Mouse (Mus musculus): ENCODE results near the gene Pkhd1. TPM values are rescaled to one million over a fixed set of nuclear protein-coding genes. Genes with fewer than 3 reads are reported as not detected.

Gene Pkhd1
- polyA plus RNA-seq, 1 experiment = not detected

GRCm38 (mm10) chr1:20058245-20058644 is 559.6 kb downstream of the Pkhd1 start:
- H3K27me3 ChIP-seq (ENCODE audit: control insufficient read depth, insufficient read depth, low read length, poor library complexity, severe bottlenecking) = no peaks in the 10 kb centered on the region
- no peaks in the 10 kb centered on the region for H3K9me3 ChIP-seq (replicated peaks; ENCODE audit: control insufficient read depth, insufficient read depth, low read length, poor library complexity, severe bottlenecking)
- H3K4me1 ChIP-seq (ENCODE audit: control insufficient read depth, insufficient read depth, low read length) = no peaks in the 10 kb centered on the region
- H3K9ac ChIP-seq (ENCODE audit: low read depth, poor library complexity, severe bottlenecking) = no peak overlapping the region
- no peak for TF ChIP-seq EP300 (IDR thresholded peaks at IDR 0.05; ENCODE audit: insufficient read depth, low read depth, low read length)
- TF ChIP-seq CTCF (IDR thresholded peaks at IDR 0.05; ENCODE audit: low read depth, low read length) = no peak
- no peak for TF ChIP-seq POLR2A (IDR thresholded peaks at IDR 0.05; ENCODE audit: insufficient read depth, low read length)
- H3K36me3 ChIP-seq (ENCODE audit: control insufficient read depth, insufficient read depth, low read length, poor library complexity, severe bottlenecking) = no peaks in the 10 kb centered on the region
- H3K27ac ChIP-seq (ENCODE audit: insufficient read depth, low read length) = no peak overlapping the region
- H3K4me3 ChIP-seq (ENCODE audit: low read depth, low read length) = no peak overlapping the region

- no peak for TF ChIP-seq POLR2A (IDR thresholded peaks at IDR 0.05; ENCODE audit: insufficient read depth, low read length)
- H3K9ac ChIP-seq (ENCODE audit: low read depth, poor library complexity, severe bottlenecking) = no peak overlapping the region
- H3K4me3 ChIP-seq (ENCODE audit: low read depth, low read length) = no peak overlapping the region
- H3K36me3 ChIP-seq (ENCODE audit: control insufficient read depth, insufficient read depth, low read length, poor library complexity, severe bottlenecking) = no peaks in the 10 kb centered on the region
- H3K4me1 ChIP-seq (ENCODE audit: control insufficient read depth, insufficient read depth, low read length) = no peaks in the 10 kb centered on the region
- no peaks in the 10 kb centered on the region for H3K27me3 ChIP-seq (ENCODE audit: control insufficient read depth, insufficient read depth, low read length, poor library complexity, severe bottlenecking)
- no peak overlapping the region for H3K27ac ChIP-seq (ENCODE audit: insufficient read depth, low read length)
- H3K9me3 ChIP-seq (replicated peaks; ENCODE audit: control insufficient read depth, insufficient read depth, low read length, poor library complexity, severe bottlenecking) = no peaks in the 10 kb centered on the region
Observed at GRCm38 (mm10) chr1:20039389-20039788, 578.5 kb downstream of the Pkhd1 start.

GRCm38 (mm10) chr1:20035277-20035676 is 582.6 kb downstream of the Pkhd1 start:
- TF ChIP-seq POLR2A (IDR thresholded peaks at IDR 0.05; ENCODE audit: insufficient read depth, low read length) = no peak
- TF ChIP-seq EP300 (IDR thresholded peaks at IDR 0.05; ENCODE audit: insufficient read depth, low read depth, low read length) = no peak
- no peak for TF ChIP-seq CTCF (IDR thresholded peaks at IDR 0.05; ENCODE audit: low read depth, low read length)
- H3K36me3 ChIP-seq (ENCODE audit: control insufficient read depth, insufficient read depth, low read length, poor library complexity, severe bottlenecking) = no peaks in the 10 kb centered on the region
- no peak overlapping the region for H3K27ac ChIP-seq (ENCODE audit: insufficient read depth, low read length)
- H3K9ac ChIP-seq (ENCODE audit: low read depth, poor library complexity, severe bottlenecking) = no peak overlapping the region
- H3K9me3 ChIP-seq (replicated peaks; ENCODE audit: control insufficient read depth, insufficient read depth, low read length, poor library complexity, severe bottlenecking) = no peaks in the 10 kb centered on the region
- H3K4me1 ChIP-seq (ENCODE audit: control insufficient read depth, insufficient read depth, low read length) = no peaks in the 10 kb centered on the region
- no peaks in the 10 kb centered on the region for H3K27me3 ChIP-seq (ENCODE audit: control insufficient read depth, insufficient read depth, low read length, poor library complexity, severe bottlenecking)
- H3K4me3 ChIP-seq (ENCODE audit: low read depth, low read length) = no peak overlapping the region

GRCm38 (mm10) chr1:20018198-20018925 is 599.5 kb downstream of the Pkhd1 start:
- H3K27me3 ChIP-seq (ENCODE audit: control insufficient read depth, insufficient read depth, low read length, poor library complexity, severe bottlenecking) = no peaks in the 10 kb centered on the region
- no peak overlapping the region for H3K4me3 ChIP-seq (ENCODE audit: low read depth, low read length)
- no peak overlapping the region for H3K9ac ChIP-seq (ENCODE audit: low read depth, poor library complexity, severe bottlenecking)
- no peaks in the 10 kb centered on the region for H3K36me3 ChIP-seq (ENCODE audit: control insufficient read depth, insufficient read depth, low read length, poor library complexity, severe bottlenecking)
- H3K4me1 ChIP-seq (ENCODE audit: control insufficient read depth, insufficient read depth, low read length) = no peaks in the 10 kb centered on the region
- no peak overlapping the region for H3K27ac ChIP-seq (ENCODE audit: insufficient read depth, low read length)
- no peak for TF ChIP-seq CTCF (IDR thresholded peaks at IDR 0.05; ENCODE audit: low read depth, low read length)
- no peak for TF ChIP-seq EP300 (IDR thresholded peaks at IDR 0.05; ENCODE audit: insufficient read depth, low read depth, low read length)
- no peak for TF ChIP-seq POLR2A (IDR thresholded peaks at IDR 0.05; ENCODE audit: insufficient read depth, low read length)
- no peaks in the 10 kb centered on the region for H3K9me3 ChIP-seq (replicated peaks; ENCODE audit: control insufficient read depth, insufficient read depth, low read length, poor library complexity, severe bottlenecking)

- Histone ChIP-seq H3K9me3 (replicated peaks; ENCODE audit: control insufficient read depth, insufficient read depth, low read length, poor library complexity, severe bottlenecking) (no peaks in the 10 kb centered on the region), H3K9ac (ENCODE audit: low read depth, poor library complexity, severe bottlenecking) (no peak overlapping the region), H3K27ac (ENCODE audit: insufficient read depth, low read length) (no peak overlapping the region), H3K36me3 (ENCODE audit: control insufficient read depth, insufficient read depth, low read length, poor library complexity, severe bottlenecking) (no peaks in the 10 kb centered on the region), H3K4me1 (ENCODE audit: control insufficient read depth, insufficient read depth, low read length) (no peaks in the 10 kb centered on the region), H3K27me3 (ENCODE audit: control insufficient read depth, insufficient read depth, low read length, poor library complexity, severe bottlenecking) (no peaks in the 10 kb centered on the region), H3K4me3 (ENCODE audit: low read depth, low read length) (no peak overlapping the region)
- TF ChIP-seq EP300 (IDR thresholded peaks at IDR 0.05; ENCODE audit: insufficient read depth, low read depth, low read length) (no peak), CTCF (IDR thresholded peaks at IDR 0.05; ENCODE audit: low read depth, low read length) (no peak), POLR2A (IDR thresholded peaks at IDR 0.05; ENCODE audit: insufficient read depth, low read length) (no peak)
Observed at GRCm38 (mm10) chr1:20017619-20018018, 600.2 kb downstream of the Pkhd1 start.

Other genes with a start within 250 kb of the Pkhd1 start
- not detected in 2 replicates for gene Il17a, start 112.8 kb upstream of the Pkhd1 start, polyA plus RNA-seq (2011; ENCODE audit: insufficient read depth, insufficient read length, low read depth, missing spikeins)
- 2.2 and 4.2 TPM in 2 replicates for gene Il17f, start 172.6 kb upstream of the Pkhd1 start, polyA plus RNA-seq (2011; ENCODE audit: insufficient read depth, insufficient read length, low read depth, missing spikeins)
- gene Mcm3, start 202.2 kb upstream of the Pkhd1 start, polyA plus RNA-seq (2011; ENCODE audit: insufficient read depth, insufficient read length, low read depth, missing spikeins) = 178 and 187 TPM in 2 replicates